In the genomic region with DNA sequence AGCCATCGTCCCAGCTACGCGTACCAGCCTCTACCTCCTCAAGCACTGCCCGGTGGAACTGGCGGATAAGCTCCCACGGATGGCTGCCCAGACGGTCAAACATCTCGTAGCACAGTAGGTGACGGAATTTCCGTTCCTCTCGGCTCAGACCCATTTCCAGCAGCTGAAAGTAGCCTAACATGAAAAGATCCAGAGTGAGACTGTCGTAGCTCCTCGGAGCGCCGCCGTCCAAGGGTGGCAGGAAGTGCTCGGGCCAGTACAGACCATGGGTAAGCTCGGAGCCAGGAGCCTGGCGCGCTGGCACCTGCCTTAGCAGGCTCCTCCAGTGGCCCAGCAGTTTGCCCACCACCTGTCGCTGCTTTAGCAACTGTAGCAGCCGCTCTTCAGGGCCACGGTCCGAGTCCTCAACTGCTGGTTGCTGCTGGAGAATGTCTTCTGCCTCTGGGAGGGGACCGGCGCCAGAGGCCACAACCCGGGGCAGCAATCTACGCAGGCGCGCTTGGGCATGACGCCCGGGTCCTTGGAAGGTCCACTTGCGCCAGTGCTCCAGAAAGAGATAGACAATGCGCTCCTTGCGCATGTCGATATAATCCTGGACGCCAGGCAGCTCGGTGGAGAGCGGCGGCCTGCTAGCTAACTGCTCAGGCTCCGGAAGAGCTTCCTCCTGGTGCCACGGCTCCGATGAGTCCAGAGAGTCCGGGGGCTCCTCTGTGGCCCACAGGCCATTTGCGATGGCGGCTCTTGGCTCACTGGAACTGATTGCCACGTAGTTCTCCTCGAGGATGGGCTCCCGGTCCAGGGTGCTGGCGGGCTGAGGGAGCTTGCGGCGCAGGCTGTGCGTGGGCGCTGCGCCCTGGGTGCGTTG, we compare ENCODE assay signal across 9 mouse cellular contexts. TPM values are rescaled to one million over a fixed set of nuclear protein-coding genes. Genes with fewer than 3 reads are reported as not detected.
A peak's percentile ranks its signal among the peaks of the same experiment; 100 is the strongest.
DNase-seq lines count a peak whose midpoint lies in the region; ATAC-seq lines count a peak whose summit lies in the region.
"Had no signal": no experiment of that assay in that cellular context is flagged by ENCODE, and none has a peak within 500 bp of the region (broad histone marks: within the 10 kb centered on the region; RNA-seq: fewer than 3 reads in every experiment).

No protein-coding gene starts in this region.

- WGBS in embryonic facial prominence, embryonic 14.5 days: 7% methylated on average over 37 of the region's 56 CpGs
- 7% methylated on average over 56 of the region's 56 CpGs for WGBS in heart, embryonic 15.5 days
- 9% methylated on average over 56 of the region's 56 CpGs for WGBS in liver, embryonic 11.5 days

- H3K4me1 ChIP-seq in embryonic facial prominence, embryonic 14.5 days (ENCODE audit: control insufficient read depth, insufficient read depth, low read length): peaks cover 8% of the 10 kb centered on the region; the same call in 1 of the 2 replicates
- peaks cover 43% of the 10 kb centered on the region for H3K4me1 ChIP-seq in heart, embryonic 15.5 days (replicated peaks)
- peaks cover 14% of the 10 kb centered on the region for H3K4me1 ChIP-seq in liver, embryonic 11.5 days (replicated peaks; ENCODE audit: control insufficient read depth, insufficient read depth, low read length)

- peak; percentile 50 for DNase-seq in thymus, postnatal 4 days
- no peak for DNase-seq in thymus, postnatal 14 days
- DNase-seq in embryonic facial prominence, embryonic 14.5 days (ENCODE audit: low spot score): no peak
- no peak for DNase-seq in liver, embryonic 11.5 days (ENCODE audit: low spot score)
- DNase-seq in neural tube, embryonic 10.5 days (ENCODE audit: extremely low spot score, low spot score): peak; percentile 60
- DNase-seq in urinary bladder, adult 18-20 months (ENCODE audit: low spot score in 2 of 2): no peak
- DNase-seq in layer of hippocampus, postnatal 36 days: no peak

- H3K27ac ChIP-seq in embryonic facial prominence, embryonic 14.5 days (replicated peaks; ENCODE audit: low read depth, low read length): no peak overlapping the region
- no peak overlapping the region for H3K27ac ChIP-seq in heart, embryonic 15.5 days
- no peak overlapping the region for H3K27ac ChIP-seq in liver, embryonic 11.5 days (ENCODE audit: low read depth, low read length)

- no peaks in the 10 kb centered on the region for H3K9me3 ChIP-seq in embryonic facial prominence, embryonic 14.5 days (ENCODE audit: control insufficient read depth, low read length)
- H3K9me3 ChIP-seq in heart, embryonic 15.5 days (replicated peaks): no peaks in the 10 kb centered on the region
- no peaks in the 10 kb centered on the region for H3K9me3 ChIP-seq in liver, embryonic 11.5 days (ENCODE audit: control insufficient read depth, low read length)

- 0 out of 2 replicates have a peak overlapping the region, but pooled peaks have one; percentile 30 for H3K9ac ChIP-seq in embryonic facial prominence, embryonic 14.5 days (ENCODE audit: low read depth, low read length)
- peak overlapping the region; percentile 29 for H3K9ac ChIP-seq in heart, embryonic 15.5 days
- H3K9ac ChIP-seq in liver, embryonic 11.5 days (ENCODE audit: low read depth, low read length): no peak overlapping the region

- peak overlapping the region; percentile 28 for H3K4me3 ChIP-seq in embryonic facial prominence, embryonic 14.5 days (ENCODE audit: low read depth, low read length)
- H3K4me3 ChIP-seq in heart, embryonic 15.5 days: peak overlapping the region; percentile 44
- peak overlapping the region; percentile 24 for H3K4me3 ChIP-seq in liver, embryonic 11.5 days (ENCODE audit: low read depth, low read length)

- peaks cover 100% of the 10 kb centered on the region for H3K27me3 ChIP-seq in embryonic facial prominence, embryonic 14.5 days (replicated peaks; ENCODE audit: control insufficient read depth, insufficient read depth, low read length)
- H3K27me3 ChIP-seq in heart, embryonic 15.5 days: peaks cover 100% of the 10 kb centered on the region
- H3K27me3 ChIP-seq in liver, embryonic 11.5 days (replicated peaks; ENCODE audit: control insufficient read depth, insufficient read depth, low read length): peaks cover 100% of the 10 kb centered on the region

- H3K4me2 ChIP-seq in embryonic facial prominence, embryonic 14.5 days (ENCODE audit: low read depth, low read length): peak overlapping the region; percentile 42
- H3K4me2 ChIP-seq in heart, embryonic 15.5 days: peak overlapping the region; percentile 74
- H3K4me2 ChIP-seq in liver, embryonic 11.5 days: peak overlapping the region; percentile 37

- H3K36me3 ChIP-seq in embryonic facial prominence, embryonic 14.5 days (ENCODE audit: control insufficient read depth, insufficient read depth, low read length): no peaks in the 10 kb centered on the region
- H3K36me3 ChIP-seq in heart, embryonic 15.5 days: no peaks in the 10 kb centered on the region
- no peaks in the 10 kb centered on the region for H3K36me3 ChIP-seq in liver, embryonic 11.5 days (ENCODE audit: control insufficient read depth, insufficient read depth, low read length)

- no peak for ATAC-seq in embryonic facial prominence, embryonic 14.5 days (ENCODE audit: low read depth)
- ATAC-seq in heart, embryonic 15.5 days (replicated peaks; ENCODE audit: insufficient number of reproducible peaks, insufficient read depth, low FRiP score, low read depth): no peak
- ATAC-seq in liver, embryonic 11.5 days (replicated peaks; ENCODE audit: low FRiP score): no peak

RNA-seq across cellular contexts. Expression of gene Tnfrsf25, which starts 9.7 kb away (rescaled TPM):
- 0.65 and 1.4 TPM in 2 replicates for polyA plus RNA-seq in embryonic facial prominence, embryonic 14.5 days (2014; fragmentation: Nextera tagmentation; extraction: Ambion mirVana)
- polyA plus RNA-seq in heart, embryonic 15.5 days (2015; fragmentation: Nextera tagmentation; extraction: Ambion mirVana): 0.94 and 1.6 TPM in 2 replicates
- 0.90 and 1.3 TPM in 2 replicates for polyA plus RNA-seq in liver, embryonic 11.5 days (2014; fragmentation: Nextera tagmentation; extraction: Ambion mirVana)
- 10 to 100 TPM; 46.5 to 65.3 TPM for total RNA-seq in layer of hippocampus, postnatal 36 days (2021)

RNA-seq across cellular contexts. Expression of gene Espn, which starts 26.8 kb away (rescaled TPM):
- polyA plus RNA-seq in embryonic facial prominence, embryonic 14.5 days (2014; fragmentation: Nextera tagmentation; extraction: Ambion mirVana): 4.2 and 4.4 TPM in 2 replicates
- polyA plus RNA-seq in heart, embryonic 15.5 days (2015; fragmentation: Nextera tagmentation; extraction: Ambion mirVana): 0.93 and 2.1 TPM in 2 replicates
- polyA plus RNA-seq in liver, embryonic 11.5 days (2014; fragmentation: Nextera tagmentation; extraction: Ambion mirVana): 4.1 and 5.3 TPM in 2 replicates
- 1 to 10 TPM; 1.4 to 1.5 TPM for total RNA-seq in layer of hippocampus, postnatal 36 days (2021)

RNA-seq across cellular contexts. Expression of gene Hes2, which starts 33.3 kb away (rescaled TPM):
- polyA plus RNA-seq in embryonic facial prominence, embryonic 14.5 days (2014; fragmentation: Nextera tagmentation; extraction: Ambion mirVana): 0.25 and 0.43 TPM in 2 replicates
- polyA plus RNA-seq in heart, embryonic 15.5 days (2015; fragmentation: Nextera tagmentation; extraction: Ambion mirVana): 0.23 TPM in 1 of 2 replicates, not detected in the other
- not detected in 2 replicates for polyA plus RNA-seq in liver, embryonic 11.5 days (2014; fragmentation: Nextera tagmentation; extraction: Ambion mirVana)
- total RNA-seq in layer of hippocampus, postnatal 36 days (2021): not detected
- polyA plus RNA-seq: brain, embryonic 14.5 days had no signal

RNA-seq across cellular contexts. Expression of gene Acot7, which starts 52.5 kb away (rescaled TPM):
- 70.1 and 71.8 TPM in 2 replicates for polyA plus RNA-seq in embryonic facial prominence, embryonic 14.5 days (2014; fragmentation: Nextera tagmentation; extraction: Ambion mirVana)
- polyA plus RNA-seq in heart, embryonic 15.5 days (2015; fragmentation: Nextera tagmentation; extraction: Ambion mirVana): 58.4 and 73.4 TPM in 2 replicates
- 50.0 and 51.1 TPM in 2 replicates for polyA plus RNA-seq in liver, embryonic 11.5 days (2014; fragmentation: Nextera tagmentation; extraction: Ambion mirVana)
- 100 to 1,000 TPM; 331 to 345 TPM for total RNA-seq in layer of hippocampus, postnatal 36 days (2021)

RNA-seq across cellular contexts. Expression of gene Plekhg5, which starts 53.1 kb away (rescaled TPM):
- polyA plus RNA-seq in embryonic facial prominence, embryonic 14.5 days (2014; fragmentation: Nextera tagmentation; extraction: Ambion mirVana): 12.0 and 13.4 TPM in 2 replicates
- 11.1 and 14.1 TPM in 2 replicates for polyA plus RNA-seq in heart, embryonic 15.5 days (2015; fragmentation: Nextera tagmentation; extraction: Ambion mirVana)
- 8.4 and 8.9 TPM in 2 replicates for polyA plus RNA-seq in liver, embryonic 11.5 days (2014; fragmentation: Nextera tagmentation; extraction: Ambion mirVana)
- total RNA-seq in layer of hippocampus, postnatal 36 days (2021): 100 to 1,000 TPM; 158 to 166 TPM

Comparison
In these comparisons a context has a peak if more than half of its experiments do, and no peak if none do; other contexts are left out.
1. DNase-seq: peak in thymus, postnatal 4 days (single experiment) and neural tube, embryonic 10.5 days (single experiment); none in thymus, postnatal 14 days (single experiment), embryonic facial prominence, embryonic 14.5 days (single experiment), liver, embryonic 11.5 days (single experiment), urinary bladder, adult 18-20 months (0 of 2) and layer of hippocampus, postnatal 36 days (0 of 2).
2. Peak in every context shown above with its lines, with median percentiles within 50 percentile points of each other: H3K4me2 ChIP-seq and H3K4me3 ChIP-seq.